Mouse (Mus musculus) midbrain, embryonic 16.5 days (tissue): Measurements from ENCODE around the gene Siah1b. TPM values are rescaled to one million over a fixed set of nuclear protein-coding genes. Genes with fewer than 3 reads are reported as not detected.

ENCODE experiments used
- ATAC-seq: fragments of 200-750 bp; cut with Nextera tagmentation; 2 replicates; pipeline ENCODE4 v1.8.0; 2017; ENCODE audit warnings: moderate TSS enrichment
- H3K27ac ChIP-seq: fragments of 300-500 bp; sonication (generic); 2 replicates; pipeline ENCODE4 v1.5.1; 2014; ENCODE audit warnings: mild to moderate bottlenecking, low read length, mixed read lengths
- H3K27me3 ChIP-seq: fragments of 300-500 bp; sonication (generic); 2 replicates; pipeline ENCODE4 v1.6.1; 2014; ENCODE audit warnings: low read depth, low read length, mixed read lengths; ENCODE audit not compliant: control insufficient read depth, insufficient read depth
- H3K36me3 ChIP-seq: fragments of 300-500 bp; sonication (generic); 2 replicates; pipeline ENCODE4 v1.6.1; 2014; ENCODE audit warnings: mild to moderate bottlenecking, low read length, moderate library complexity, mixed read lengths; ENCODE audit not compliant: control insufficient read depth, insufficient read depth
- H3K4me1 ChIP-seq: fragments of 300-500 bp; sonication (generic); 2 replicates; pipeline ENCODE4 v1.6.1; 2014; ENCODE audit warnings: mild to moderate bottlenecking, low read length, mixed read lengths; ENCODE audit not compliant: control insufficient read depth, insufficient read depth
- H3K4me2 ChIP-seq: fragments of 300-500 bp; sonication (generic); 2 replicates; pipeline ENCODE4 v1.6.1; 2014; ENCODE audit warnings: mild to moderate bottlenecking, low read length, mixed read lengths
- H3K4me3 ChIP-seq: fragments of 300-500 bp; sonication (generic); 2 replicates; pipeline ENCODE4 v1.5.1; 2014; ENCODE audit warnings: low read depth, mild to moderate bottlenecking, low read length, moderate library complexity, mixed read lengths
- H3K9ac ChIP-seq: fragments of 300-500 bp; sonication (generic); 2 replicates; pipeline ENCODE4 v1.6.1; 2014; ENCODE audit warnings: low read depth, low read length, mixed read lengths
- H3K9me3 ChIP-seq: fragments of 300-500 bp; sonication (generic); replicated peaks from 2 replicates; pipeline ENCODE4 v1.6.1; 2014; ENCODE audit warnings: mild to moderate bottlenecking, low read length, mixed read lengths; ENCODE audit not compliant: control insufficient read depth, poor library complexity, severe bottlenecking
- WGBS: fragments of 180-500 bp; shearing (Covaris S2); extraction: QIAGEN DNeasy Blood & Tissue Kit; methylation state at CpG from one replicate; pipeline ENCODE4 v1.1.7; 2014; 5-methylcytosine and 5-hydroxymethylcytosine counted together
- polyA plus RNA-seq: library from polyadenylated mRNA; unstranded; fragments of >200 nt; fragmentation: Nextera tagmentation; extraction: Ambion mirVana; gene quantifications from 2 replicates; pipeline ENCODE4 v1.2.1, GENCODE M21; 2015

Siah1b gene
- polyA plus RNA-seq, 1 experiment from 2014 or later: 13.2 TPM

GRCm38 (mm10) chrX:164046736-164047135 lies 29.6 kb downstream of the Siah1b start:
- H3K4me2 ChIP-seq: no peak overlapping the region
- H3K4me3 ChIP-seq: no peak overlapping the region
- H3K9me3 ChIP-seq: no peaks in the 10 kb centered on the region
- 76% methylated on average over 2 of the region's 2 CpGs for WGBS
- no peaks in the 10 kb centered on the region for H3K36me3 ChIP-seq
- no peaks in the 10 kb centered on the region for H3K4me1 ChIP-seq
- no peak overlapping the region for H3K9ac ChIP-seq
- H3K27me3 ChIP-seq: no peaks in the 10 kb centered on the region; the same call in 1 of the 2 replicates
- no peak overlapping the region for H3K27ac ChIP-seq
- no peak for ATAC-seq

- H3K27ac ChIP-seq: no peak overlapping the region
- no peak overlapping the region for H3K9ac ChIP-seq
- no peak overlapping the region for H3K4me3 ChIP-seq
- H3K27me3 ChIP-seq: no peaks in the 10 kb centered on the region
- H3K4me1 ChIP-seq: no peaks in the 10 kb centered on the region
- H3K9me3 ChIP-seq: no peaks in the 10 kb centered on the region
- ATAC-seq: no peak
- no peaks in the 10 kb centered on the region for H3K36me3 ChIP-seq
- H3K4me2 ChIP-seq: no peak overlapping the region
- WGBS: 71% methylated on average over 13 of the region's 13 CpGs
Measured at GRCm38 (mm10) chrX:164042069-164042468, 34.2 kb downstream of the Siah1b start.

GRCm38 (mm10) chrX:164038882-164039281 lies 37.4 kb downstream of the Siah1b start:
- Histone ChIP-seq H3K27me3 (no peaks in the 10 kb centered on the region), H3K36me3 (no peaks in the 10 kb centered on the region), H3K4me2 (no peak overlapping the region), H3K9me3 (no peaks in the 10 kb centered on the region), H3K4me3 (no peak overlapping the region), H3K4me1 (no peaks in the 10 kb centered on the region), H3K27ac (no peak overlapping the region), H3K9ac (no peak overlapping the region)
- 26% methylated on average over 2 of the region's 2 CpGs for WGBS
- ATAC-seq: peak; percentile 25; the same call in 1 of the 2 replicates

GRCm38 (mm10) chrX:164035931-164036330 lies 40.4 kb downstream of the Siah1b start:
- H3K9me3 ChIP-seq: no peaks in the 10 kb centered on the region
- no peak overlapping the region for H3K27ac ChIP-seq
- H3K4me3 ChIP-seq: no peak overlapping the region
- no peak overlapping the region for H3K4me2 ChIP-seq
- no peaks in the 10 kb centered on the region for H3K36me3 ChIP-seq
- H3K27me3 ChIP-seq: no peaks in the 10 kb centered on the region
- ATAC-seq: no peak
- 80% methylated on average over 7 of the region's 7 CpGs for WGBS
- H3K9ac ChIP-seq: no peak overlapping the region
- no peaks in the 10 kb centered on the region for H3K4me1 ChIP-seq

- WGBS: 82% methylated on average over 2 of the region's 2 CpGs
- Histone ChIP-seq H3K9me3 (no peaks in the 10 kb centered on the region), H3K4me1 (no peaks in the 10 kb centered on the region), H3K27me3 (no peaks in the 10 kb centered on the region), H3K36me3 (no peaks in the 10 kb centered on the region), H3K4me2 (no peak overlapping the region), H3K9ac (no peak overlapping the region), H3K4me3 (no peak overlapping the region), H3K27ac (no peak overlapping the region)
- ATAC-seq: no peak
Measured at GRCm38 (mm10) chrX:164035401-164035800, 40.9 kb downstream of the Siah1b start.

GRCm38 (mm10) chrX:164032526-164032925 lies 43.8 kb downstream of the Siah1b start:
- no peak overlapping the region for H3K27ac ChIP-seq
- ATAC-seq: no peak
- H3K4me2 ChIP-seq: no peak overlapping the region
- WGBS: 84% methylated on average over 7 of the region's 7 CpGs
- H3K4me3 ChIP-seq: no peak overlapping the region
- H3K4me1 ChIP-seq: no peaks in the 10 kb centered on the region
- no peaks in the 10 kb centered on the region for H3K9me3 ChIP-seq
- no peaks in the 10 kb centered on the region for H3K36me3 ChIP-seq
- H3K9ac ChIP-seq: no peak overlapping the region
- H3K27me3 ChIP-seq: no peaks in the 10 kb centered on the region

GRCm38 (mm10) chrX:164027607-164028289 lies 48.5 kb downstream of the Siah1b start, which contains the start of gene Car5b:
Car5b (minus strand) TSS chrX:164027997.
- peak; percentile 90 for ATAC-seq
- no peaks in the 10 kb centered on the region for H3K4me1 ChIP-seq
- H3K9ac ChIP-seq: no peak within 1 kb of the TSS
- H3K9me3 ChIP-seq: no peaks in the 10 kb centered on the region
- peaks cover 3% of the 10 kb centered on the region; the same call in 1 of the 2 replicates for H3K27me3 ChIP-seq
- peak within 1 kb of the TSS; percentile 27 for H3K4me3 ChIP-seq
- H3K4me2 ChIP-seq: peak within 1 kb of the TSS; percentile 56
- no peak within 1 kb of the TSS for H3K27ac ChIP-seq
- no peaks in the 10 kb centered on the region for H3K36me3 ChIP-seq
- 14% methylated on average over 16 of the region's 22 CpGs for WGBS

Other genes starting within 250 kb of the Siah1b start
- gene Ap1s2, start 167.5 kb downstream of the Siah1b start, polyA plus RNA-seq: 120 and 133 TPM in 2 replicates
- 53.9 and 54.1 TPM in 2 replicates for gene Zrsr2, start 117.8 kb downstream of the Siah1b start, polyA plus RNA-seq
- 0.31 and 0.67 TPM in 2 replicates for gene Car5b, start 48.5 kb downstream of the Siah1b start, polyA plus RNA-seq
- 0.24 TPM in 1 of 2 replicates, not detected in the other for gene Cltrn, start 12.3 kb upstream of the Siah1b start, polyA plus RNA-seq
- gene Ace2, start 62.8 kb upstream of the Siah1b start, polyA plus RNA-seq: 0.15 and 0.27 TPM in 2 replicates
- 0.46 and 0.74 TPM in 2 replicates for gene Bmx, start 181.7 kb upstream of the Siah1b start, polyA plus RNA-seq
- 3.5 and 3.7 TPM in 2 replicates for gene Pir, start 192.9 kb upstream of the Siah1b start, polyA plus RNA-seq